Mouse (Mus musculus): ENCODE data around the gene Arid1a.
"Not testable (repeated sequence)": the region's sequence is repeated elsewhere in the genome, so short reads cannot be mapped to it uniquely, and the experiment has no call there.

GRCm38 (mm10) chr4:133654070-133654469, 102.5 kb downstream of the Arid1a start:
- not testable (repeated sequence) for TF ChIP-seq GATA1 (IDR thresholded peaks at IDR 0.05; ENCODE audit: borderline replicate concordance, low read length); POLR2AphosphoS5 (IDR thresholded peaks at IDR 0.05; ENCODE audit: insufficient replicate concordance, low read depth, low read length); TAL1 (conservative IDR thresholded peaks at IDR 0.05; ENCODE audit: low read depth, low read length); CTCF (IDR thresholded peaks at IDR 0.05; ENCODE audit: low read depth, low read length)
